Mouse (Mus musculus): Measurements from ENCODE around the gene Map7d1.

DNA sequence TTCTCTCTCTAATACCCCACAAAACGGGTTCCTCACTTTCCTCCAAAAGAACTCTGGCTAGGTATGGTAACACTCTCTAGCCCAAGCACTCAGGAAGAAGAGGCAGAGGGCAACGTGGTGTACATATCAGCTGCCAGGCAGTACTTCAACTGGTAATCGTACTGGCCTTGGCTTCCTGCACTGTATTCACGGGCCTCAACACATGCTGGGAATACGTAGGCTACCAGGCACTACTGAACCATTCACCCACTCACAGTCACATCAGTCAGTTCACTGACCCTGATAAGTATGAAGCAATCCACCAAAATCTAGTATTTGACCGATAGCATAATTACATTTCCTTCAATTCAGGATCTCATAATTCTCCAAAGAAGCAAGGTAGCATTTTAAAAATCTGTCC lies 56.6 kb downstream of the Map7d1 start:
- no peak for TF ChIP-seq CTCF (IDR thresholded peaks at IDR 0.05; ENCODE audit: extremely low read depth, insufficient read depth, insufficient read length, insufficient replicate concordance)
- TF ChIP-seq POLR2A (IDR thresholded peaks at IDR 0.05; ENCODE audit: low read depth, low read length): no peak
